Mouse (Mus musculus) lung, embryonic 14.5 days (tissue): ENCODE measurements around the gene Gm8369. TPM values are rescaled to one million over a fixed set of nuclear protein-coding genes. Genes with fewer than 3 reads are reported as not detected.

ENCODE experiments used
- ATAC-seq: fragments of 200-750 bp; cut with Nextera tagmentation; 2 replicates; pipeline ENCODE4 v1.8.0; 2017; ENCODE audit warnings: mild to moderate bottlenecking, moderate TSS enrichment, moderate library complexity; ENCODE audit not compliant: insufficient read depth
- DNase-seq: peaks from one replicate; pipeline ENCODE4 v3.0.0-alpha.2; 2015
- H3K27ac ChIP-seq: fragments of 300-500 bp; sonication (generic); 2 replicates; pipeline ENCODE4 v1.5.1; 2014; ENCODE audit warnings: low read depth, mild to moderate bottlenecking, moderate library complexity
- H3K27me3 ChIP-seq: fragments of 300-500 bp; sonication (generic); 2 replicates; pipeline ENCODE4 v1.6.1; 2014; ENCODE audit warnings: low read length, control low read depth; ENCODE audit not compliant: insufficient read depth
- H3K36me3 ChIP-seq: fragments of 300-500 bp; sonication (generic); 2 replicates; pipeline ENCODE4 v1.6.1; 2014; ENCODE audit warnings: control low read depth; ENCODE audit not compliant: insufficient read depth
- H3K4me1 ChIP-seq: fragments of 300-500 bp; sonication (generic); 2 replicates; pipeline ENCODE4 v1.6.1; 2014; ENCODE audit warnings: antibody characterized with exemption, control low read depth; ENCODE audit not compliant: insufficient read depth
- H3K4me2 ChIP-seq: fragments of 300-500 bp; sonication (generic); 2 replicates; pipeline ENCODE4 v1.6.1; 2014; ENCODE audit warnings: mild to moderate bottlenecking
- H3K4me3 ChIP-seq: fragments of 300-500 bp; sonication (generic); 2 replicates; pipeline ENCODE4 v1.5.1; 2014; ENCODE audit warnings: low read depth, low read length
- H3K9ac ChIP-seq: fragments of 300-500 bp; sonication (generic); 2 replicates; pipeline ENCODE4 v1.6.1; 2014
- H3K9me3 ChIP-seq: fragments of 300-500 bp; sonication (generic); 2 replicates; pipeline ENCODE4 v1.6.1; 2016; ENCODE audit warnings: low read depth, low read length, control low read depth
- CTCF ChIP-seq: IDR thresholded peaks from 2 replicates; pipeline ENCODE4 v1.5.1; 2016; ENCODE audit warnings: antibody characterized with exemption, low read depth
- WGBS: fragments of 180-500 bp; shearing (Covaris S2); extraction: QIAGEN DNeasy Blood & Tissue Kit; methylation state at CpG from one replicate; pipeline ENCODE4 v1.1.7; 2014; 5-methylcytosine and 5-hydroxymethylcytosine counted together
- polyA plus RNA-seq: library from polyadenylated mRNA; unstranded; fragments of >200 nt; fragmentation: Nextera tagmentation; extraction: Ambion mirVana; gene quantifications from 2 replicates; pipeline ENCODE4 v1.2.1, GENCODE M21; 2014

Gm8369 gene
- polyA plus RNA-seq, 1 experiment from 2014 or later, result not detected

DNA sequence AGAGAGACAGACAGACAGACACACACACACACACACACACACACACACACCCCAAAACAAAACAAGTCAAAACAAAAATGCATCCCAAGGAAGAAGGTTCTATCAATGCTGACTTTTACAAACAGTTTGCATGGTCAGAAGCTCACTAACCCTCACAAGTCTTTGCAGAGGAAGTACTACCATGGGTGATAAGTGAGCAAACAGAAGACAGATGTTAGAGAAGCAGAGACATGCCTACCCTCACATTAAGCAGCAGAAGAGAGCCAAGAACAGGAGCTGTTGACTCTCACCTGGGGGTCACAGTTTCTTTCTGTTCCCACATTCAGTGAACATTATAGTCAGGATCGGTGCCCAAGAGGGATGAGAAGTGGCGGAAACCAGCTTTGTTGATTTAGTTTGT, 6.0 kb upstream of the Gm8369 start:
- Histone ChIP-seq H3K9ac (no peak overlapping the region), H3K9me3 (no peaks in the 10 kb centered on the region), H3K4me3 (no peak overlapping the region), H3K27ac (no peak overlapping the region), H3K36me3 (no peaks in the 10 kb centered on the region), H3K27me3 (no peaks in the 10 kb centered on the region), H3K4me1 (no peaks in the 10 kb centered on the region), H3K4me2 (no peak overlapping the region)
- no peak for ATAC-seq
- no peak for DNase-seq
- 71% methylated on average over 2 of the region's 2 CpGs for WGBS
- TF ChIP-seq CTCF, result no peak

DNA sequence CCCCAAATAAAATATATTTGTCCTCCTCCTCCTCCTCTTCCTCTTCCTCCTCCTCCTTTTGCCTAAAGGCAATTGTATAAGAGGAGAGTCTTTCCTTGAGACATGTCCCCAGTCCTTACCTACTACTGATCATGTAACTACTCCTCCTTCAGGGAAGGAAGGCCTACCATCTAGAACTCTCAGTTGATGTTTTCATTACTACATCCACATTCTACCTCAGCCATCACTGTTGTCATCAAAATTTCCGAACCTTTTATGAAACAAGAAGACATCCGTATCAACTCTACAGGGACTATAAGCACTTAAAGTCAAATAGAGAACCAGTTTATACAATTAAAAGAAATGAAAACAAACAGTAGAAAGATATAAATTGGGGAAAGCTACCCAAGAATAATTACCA, 3.1 kb upstream of the Gm8369 start:
- no peak for ATAC-seq
- H3K9me3 ChIP-seq, result no peaks in the 10 kb centered on the region
- no peaks in the 10 kb centered on the region for H3K36me3 ChIP-seq
- no peak overlapping the region for H3K9ac ChIP-seq
- no peak overlapping the region for H3K4me3 ChIP-seq
- no peaks in the 10 kb centered on the region for H3K27me3 ChIP-seq
- no peaks in the 10 kb centered on the region for H3K4me1 ChIP-seq
- no peak overlapping the region for H3K4me2 ChIP-seq
- no peak for TF ChIP-seq CTCF
- DNase-seq, result no peak
- 83% methylated on average over 2 of the region's 2 CpGs for WGBS
- no peak overlapping the region for H3K27ac ChIP-seq

DNA sequence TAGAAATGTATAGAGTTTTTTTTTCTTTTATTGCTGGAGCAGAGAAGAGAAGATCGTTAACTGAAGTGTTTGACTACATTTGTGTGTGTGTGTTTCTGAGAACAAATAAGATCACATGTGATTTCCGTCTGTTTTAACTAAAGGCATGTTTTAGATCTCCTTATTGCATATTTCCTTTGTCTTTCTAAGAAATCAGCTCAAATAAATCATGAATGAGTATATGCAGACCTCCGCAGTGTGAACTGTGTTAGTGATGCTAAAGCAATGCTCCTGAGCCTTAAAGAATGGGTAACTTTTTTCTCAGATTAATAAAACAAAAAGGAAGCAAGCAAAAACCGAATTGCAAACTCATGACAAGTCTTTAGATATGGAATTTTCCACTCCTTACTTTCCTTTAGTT, 1.8 kb upstream of the Gm8369 start:
- H3K27ac ChIP-seq, result no peak overlapping the region
- no peaks in the 10 kb centered on the region for H3K4me1 ChIP-seq
- H3K27me3 ChIP-seq, result no peaks in the 10 kb centered on the region
- H3K9ac ChIP-seq, result no peak overlapping the region
- no peak for ATAC-seq
- no peak for DNase-seq
- H3K9me3 ChIP-seq, result no peaks in the 10 kb centered on the region
- no peak for TF ChIP-seq CTCF
- no peak overlapping the region for H3K4me2 ChIP-seq
- H3K4me3 ChIP-seq, result no peak overlapping the region
- 56% methylated on average over 4 of the region's 4 CpGs for WGBS
- no peaks in the 10 kb centered on the region for H3K36me3 ChIP-seq

DNA sequence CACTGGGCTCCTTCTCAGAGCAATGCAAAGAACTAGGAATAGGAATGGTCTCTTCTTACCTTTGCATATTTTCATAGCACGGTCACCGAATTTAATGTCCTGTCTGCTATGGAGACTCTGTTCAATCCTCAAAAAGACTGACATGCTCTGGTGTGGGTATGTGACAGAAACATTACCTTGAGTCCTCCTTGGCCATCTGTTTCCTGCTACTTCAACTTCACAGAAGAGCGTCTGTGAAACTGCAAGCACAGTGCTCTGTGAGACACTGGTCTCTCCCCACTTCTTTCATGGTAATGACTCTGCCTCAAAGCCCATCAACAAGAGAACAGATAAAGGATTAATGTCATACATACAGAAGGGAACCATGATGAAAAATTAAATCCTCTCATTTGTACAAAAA, 1.4 kb upstream of the Gm8369 start:
- Histone ChIP-seq H3K9me3 (no peaks in the 10 kb centered on the region), H3K27me3 (no peaks in the 10 kb centered on the region), H3K4me1 (no peaks in the 10 kb centered on the region), H3K36me3 (no peaks in the 10 kb centered on the region), H3K27ac (no peak overlapping the region), H3K4me3 (no peak overlapping the region), H3K9ac (no peak overlapping the region), H3K4me2 (no peak overlapping the region)
- DNase-seq (no peak), ATAC-seq (no peak)
- no peak for TF ChIP-seq CTCF
- 73% methylated on average over 3 of the region's 3 CpGs for WGBS

DNA sequence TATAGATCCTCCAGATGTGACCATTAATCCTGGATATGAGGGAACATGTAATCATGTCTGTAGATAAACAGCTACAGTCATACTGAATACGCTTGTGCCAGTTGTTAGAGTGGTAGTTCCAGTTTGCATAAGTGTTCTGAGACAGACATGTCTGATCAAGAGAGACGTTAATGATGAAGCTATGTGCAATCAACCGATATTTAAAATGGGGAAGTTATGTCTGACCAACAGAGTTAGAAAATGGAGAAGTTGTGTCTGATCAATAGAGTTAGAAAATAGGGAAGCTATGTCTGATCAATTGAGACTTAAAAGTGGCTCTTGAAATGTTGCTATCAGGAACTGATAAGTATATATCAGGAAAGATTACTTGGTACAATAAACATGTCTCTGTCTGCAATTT, 472 bp upstream of the Gm8369 start:
- no peaks in the 10 kb centered on the region for H3K27me3 ChIP-seq
- no peaks in the 10 kb centered on the region for H3K9me3 ChIP-seq
- no peak for TF ChIP-seq CTCF
- no peak overlapping the region for H3K4me2 ChIP-seq
- 78% methylated on average over 3 of the region's 3 CpGs for WGBS
- ATAC-seq, result no peak
- no peaks in the 10 kb centered on the region for H3K36me3 ChIP-seq
- no peak overlapping the region for H3K4me3 ChIP-seq
- DNase-seq, result no peak
- no peaks in the 10 kb centered on the region for H3K4me1 ChIP-seq
- no peak overlapping the region for H3K27ac ChIP-seq
- no peak overlapping the region for H3K9ac ChIP-seq

DNA sequence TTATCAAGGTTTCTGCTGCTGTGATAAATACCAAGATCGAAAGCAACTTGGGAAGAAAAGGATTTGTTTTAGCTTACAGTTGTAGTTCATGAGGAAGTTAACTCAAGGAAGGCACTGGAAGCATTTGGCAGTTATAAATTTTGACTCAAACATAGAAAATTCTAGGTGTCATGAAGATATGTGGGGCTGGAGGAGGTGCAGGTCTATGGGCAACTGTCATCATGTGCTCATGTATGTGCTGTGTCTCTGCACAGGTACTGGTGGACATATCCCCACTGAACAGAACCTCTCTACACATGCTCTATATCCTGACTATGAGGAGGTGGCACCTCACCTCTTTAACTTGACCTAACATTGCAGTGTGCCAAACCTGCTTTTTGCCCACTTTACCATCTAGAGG, 861 bp downstream of the Gm8369 start:
- WGBS, result 88% methylated on average over 1 of the region's 1 CpGs
- TF ChIP-seq CTCF, result no peak

DNA sequence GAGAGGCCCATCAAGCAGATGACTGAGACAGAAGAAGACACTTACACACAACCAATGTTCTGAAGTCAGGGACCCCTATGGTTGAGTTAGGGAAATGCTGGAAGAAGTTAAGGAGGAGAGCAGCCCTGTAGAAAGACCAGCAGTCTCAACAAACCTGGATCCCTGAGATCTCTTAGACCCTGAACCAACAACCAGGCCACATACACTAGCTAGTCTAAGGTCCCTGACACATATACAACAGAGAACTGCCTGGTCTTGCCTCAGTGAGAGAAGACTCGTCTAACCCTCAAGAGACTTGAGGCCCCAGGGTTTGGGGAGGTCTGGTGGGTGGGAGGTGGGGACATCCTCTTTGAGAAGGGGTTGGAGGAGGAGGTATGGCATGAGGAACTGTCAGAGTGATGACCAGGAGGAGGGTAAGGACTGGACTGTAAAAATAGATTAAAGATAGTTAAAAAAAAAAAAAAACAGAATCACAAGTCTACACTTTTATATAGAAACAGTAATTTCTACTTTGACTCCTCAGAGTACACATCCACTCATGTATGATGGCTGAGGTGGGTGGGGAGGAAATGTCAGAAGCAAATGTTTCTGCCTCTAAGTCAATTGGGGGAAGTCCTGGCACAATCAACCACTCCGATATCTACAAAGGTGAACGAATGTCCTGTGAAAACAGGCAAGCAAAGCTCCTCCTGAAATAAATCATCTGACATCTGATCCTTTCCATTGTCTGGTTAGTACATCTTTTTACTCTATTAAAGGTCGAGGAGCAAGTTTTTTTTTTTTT, 5.9 kb downstream of the Gm8369 start:
- Histone ChIP-seq H3K9ac (no peak overlapping the region), H3K36me3 (no peaks in the 10 kb centered on the region), H3K27me3 (no peaks in the 10 kb centered on the region), H3K4me2 (no peak overlapping the region), H3K27ac (no peak overlapping the region), H3K4me3 (no peak overlapping the region), H3K9me3 (no peaks in the 10 kb centered on the region), H3K4me1 (no peaks in the 10 kb centered on the region)
- no peak for TF ChIP-seq CTCF
- WGBS, result 59% methylated on average over 4 of the region's 4 CpGs
- DNase-seq (no peak), ATAC-seq (no peak)

More for the DNA sequence above, 861 bp downstream of the Gm8369 start:
- Histone ChIP-seq H3K9me3 (no peaks in the 10 kb centered on the region), H3K36me3 (no peaks in the 10 kb centered on the region), H3K27ac (no peak overlapping the region), H3K27me3 (no peaks in the 10 kb centered on the region), H3K4me2 (no peak overlapping the region), H3K4me1 (no peaks in the 10 kb centered on the region), H3K4me3 (no peak overlapping the region), H3K9ac (no peak overlapping the region)
- DNase-seq (no peak), ATAC-seq (no peak)
